Mouse (Mus musculus) thymus, adult 2 months (tissue): ENCODE measurements around the gene Stum. TPM values are rescaled to one million over a fixed set of nuclear protein-coding genes. Genes with fewer than 3 reads are reported as not detected.

Source experiments
- DNase-seq: peaks from one replicate; pipeline ENCODE4 v3.0.0; 2021
- H3K27ac ChIP-seq: fragments of 200-500 bp; 2 replicates; pipeline ENCODE4 v1.5.1; 2012; ENCODE audit warnings: low read length, control low read depth; ENCODE audit not compliant: control insufficient read depth, insufficient read depth
- H3K27me3 ChIP-seq: fragments of 200-500 bp; 2 replicates; pipeline ENCODE4 v1.6.1; 2012; ENCODE audit warnings: mild to moderate bottlenecking, low read length, moderate library complexity, mixed read lengths; ENCODE audit not compliant: control insufficient read depth, insufficient read depth
- H3K36me3 ChIP-seq: fragments of 200-500 bp; 2 replicates; pipeline ENCODE4 v1.6.1; 2012; ENCODE audit warnings: mild to moderate bottlenecking, low read length, moderate library complexity; ENCODE audit not compliant: control insufficient read depth, insufficient read depth
- H3K4me1 ChIP-seq: fragments of 200-500 bp; replicated peaks from 2 replicates; pipeline ENCODE4 v1.6.1; 2012; ENCODE audit warnings: low read length; ENCODE audit not compliant: control insufficient read depth, insufficient read depth
- H3K4me3 ChIP-seq: fragments of 200-500 bp; 2 replicates; pipeline ENCODE4 v1.5.1; 2012; ENCODE audit warnings: mild to moderate bottlenecking, low read length, control low read depth, moderate library complexity; ENCODE audit not compliant: control insufficient read depth, insufficient read depth
- CTCF ChIP-seq: fragments of 200-500 bp; IDR thresholded peaks from 2 replicates; pipeline ENCODE4 v1.5.1; 2012; ENCODE audit warnings: mild to moderate bottlenecking, control low read depth, low read length, moderate library complexity, borderline replicate concordance; ENCODE audit not compliant: control insufficient read depth, poor library complexity, insufficient read depth; ENCODE audit errors: extremely low read depth
- POLR2A ChIP-seq: fragments of 200-500 bp; IDR thresholded peaks from 2 replicates; pipeline ENCODE4 v1.6.1; 2012; ENCODE audit warnings: mild to moderate bottlenecking, low read length, control low read depth, moderate library complexity; ENCODE audit not compliant: control insufficient read depth, poor library complexity, insufficient read depth; ENCODE audit errors: extremely low read depth
- WGBS: fragments of 180-500 bp; shearing (Covaris S2); methylation state at CpG from one replicate; pipeline ENCODE4 v1.1.7; 2018; 5-methylcytosine and 5-hydroxymethylcytosine counted together
- polyA plus RNA-seq: library from polyadenylated mRNA; depleted of rRNA; stranded (reverse); fragments of >200 nt; gene quantifications from 2 replicates; pipeline ENCODE4 v1.2.3, GENCODE M21; 2012

Gene Stum
- polyA plus RNA-seq, 1 experiment: 1.3 TPM

DNA sequence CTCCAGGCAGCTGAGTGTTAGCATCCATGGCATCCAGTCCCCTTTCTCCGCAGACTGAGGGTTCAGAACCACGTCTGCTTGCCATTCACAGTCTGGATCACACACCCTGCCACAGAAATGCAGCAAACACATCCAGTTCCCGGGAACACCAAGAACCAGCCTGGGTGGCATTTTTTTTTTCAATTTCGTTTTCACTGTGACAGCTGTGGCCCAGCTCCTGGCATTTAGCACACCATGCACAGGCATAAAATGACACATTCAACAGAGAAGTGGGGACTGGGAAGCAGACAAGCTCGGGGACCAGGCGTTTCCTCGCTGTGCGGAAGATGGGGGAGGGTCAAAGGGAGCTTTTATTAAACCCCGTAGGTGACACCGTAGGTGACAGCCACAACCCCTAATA, 55.6 kb downstream of the Stum start:
- Histone ChIP-seq H3K27ac (no peak overlapping the region), H3K36me3 (peaks cover 10% of the 10 kb centered on the region), H3K4me3 (no peak overlapping the region), H3K4me1 (peaks cover 9% of the 10 kb centered on the region), H3K27me3 (no peaks in the 10 kb centered on the region)
- TF ChIP-seq CTCF (no peak), POLR2A (no peak)
- WGBS: 54% methylated on average over 10 of the region's 10 CpGs
- no peak for DNase-seq

DNA sequence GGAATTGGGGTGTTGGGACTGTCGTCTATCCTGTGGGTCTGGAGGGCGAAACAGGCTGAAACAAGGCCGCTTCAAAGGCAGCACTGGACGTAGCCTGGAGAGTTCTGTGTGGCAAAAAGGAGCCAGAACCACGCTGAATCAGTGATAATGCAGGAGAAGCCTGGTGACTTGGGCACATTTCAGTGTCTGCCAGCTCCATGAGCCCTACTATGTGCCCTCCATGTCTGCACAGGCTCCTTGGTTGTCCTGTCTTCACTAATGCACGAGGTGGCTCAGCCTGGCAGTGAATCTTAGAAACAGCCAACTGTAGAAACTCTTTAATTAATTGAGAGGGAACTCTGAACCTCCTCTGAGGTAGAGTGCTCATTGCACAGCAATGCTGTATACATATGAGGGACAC, 56.9 kb downstream of the Stum start:
- TF ChIP-seq CTCF: no peak
- no peak for TF ChIP-seq POLR2A
- Histone ChIP-seq H3K4me1 (peaks cover 11% of the 10 kb centered on the region), H3K4me3 (no peak overlapping the region), H3K27ac (no peak overlapping the region), H3K27me3 (no peaks in the 10 kb centered on the region), H3K36me3 (peaks cover 21% of the 10 kb centered on the region)
- WGBS: 94% methylated on average over 6 of the region's 6 CpGs
- DNase-seq: no peak

DNA sequence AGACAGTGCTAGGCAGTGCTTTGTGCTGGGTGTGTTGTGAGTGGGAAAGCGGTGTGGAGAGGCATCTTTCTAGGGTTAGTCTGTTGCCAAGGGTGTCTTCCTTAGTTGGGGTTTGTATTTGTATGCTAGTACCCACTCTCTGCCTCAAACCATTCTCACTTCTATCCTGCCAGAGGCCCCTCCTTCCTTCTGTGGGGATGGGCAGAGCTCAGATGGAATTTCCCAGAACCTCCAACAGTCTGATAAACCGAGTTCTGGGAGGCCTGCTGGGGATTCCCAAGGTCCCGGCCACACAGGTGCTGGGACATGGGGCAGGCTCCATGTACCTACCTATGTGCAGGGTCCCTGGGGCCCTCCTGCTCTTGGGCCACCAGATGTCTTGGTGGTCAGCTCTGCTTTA, 59.4 kb downstream of the Stum start:
- no peak for DNase-seq
- no peak overlapping the region for H3K27ac ChIP-seq
- H3K27me3 ChIP-seq: no peaks in the 10 kb centered on the region
- no peak overlapping the region for H3K4me3 ChIP-seq
- H3K4me1 ChIP-seq: peaks cover 11% of the 10 kb centered on the region
- no peak for TF ChIP-seq CTCF
- no peak for TF ChIP-seq POLR2A
- H3K36me3 ChIP-seq: peaks cover 43% of the 10 kb centered on the region
- 91% methylated on average over 3 of the region's 3 CpGs for WGBS

DNA sequence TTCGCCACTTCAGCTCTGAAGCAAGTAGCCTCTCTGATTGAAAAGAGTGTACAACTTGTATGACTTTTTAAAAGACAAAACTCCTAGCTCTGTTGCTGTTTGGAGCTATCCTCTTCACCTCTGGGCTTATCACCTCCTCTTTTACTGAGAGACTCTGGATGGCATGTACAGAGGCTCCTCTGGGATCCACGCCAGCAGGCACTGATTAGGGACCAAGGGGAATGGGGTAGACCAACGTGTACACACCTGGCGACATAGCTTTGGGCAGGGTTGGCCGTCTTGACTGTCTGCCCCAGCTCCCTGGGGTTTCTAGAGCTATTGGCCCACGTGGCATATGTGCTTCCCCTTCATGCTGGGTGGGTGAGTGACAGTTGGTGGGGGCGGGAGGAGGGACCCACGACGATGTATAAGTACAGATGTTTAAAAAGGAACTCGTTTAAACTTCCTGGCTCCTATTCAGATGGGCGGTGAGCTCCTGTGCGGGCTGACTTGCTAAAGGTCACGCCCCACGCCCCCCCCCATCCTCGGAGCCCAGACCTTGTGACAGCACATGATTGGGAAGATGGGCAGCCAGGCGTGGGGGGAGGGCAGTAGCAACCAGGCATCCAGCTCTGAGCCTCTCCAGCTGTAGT, 60.2 kb downstream of the Stum start:
- WGBS: 27% methylated on average over 16 of the region's 16 CpGs
- no peak overlapping the region for H3K27ac ChIP-seq
- no peak for DNase-seq
- H3K27me3 ChIP-seq: no peaks in the 10 kb centered on the region
- peaks cover 51% of the 10 kb centered on the region for H3K36me3 ChIP-seq
- no peak overlapping the region for H3K4me3 ChIP-seq
- TF ChIP-seq POLR2A (no peak), CTCF (no peak)
- H3K4me1 ChIP-seq: peaks cover 11% of the 10 kb centered on the region

DNA sequence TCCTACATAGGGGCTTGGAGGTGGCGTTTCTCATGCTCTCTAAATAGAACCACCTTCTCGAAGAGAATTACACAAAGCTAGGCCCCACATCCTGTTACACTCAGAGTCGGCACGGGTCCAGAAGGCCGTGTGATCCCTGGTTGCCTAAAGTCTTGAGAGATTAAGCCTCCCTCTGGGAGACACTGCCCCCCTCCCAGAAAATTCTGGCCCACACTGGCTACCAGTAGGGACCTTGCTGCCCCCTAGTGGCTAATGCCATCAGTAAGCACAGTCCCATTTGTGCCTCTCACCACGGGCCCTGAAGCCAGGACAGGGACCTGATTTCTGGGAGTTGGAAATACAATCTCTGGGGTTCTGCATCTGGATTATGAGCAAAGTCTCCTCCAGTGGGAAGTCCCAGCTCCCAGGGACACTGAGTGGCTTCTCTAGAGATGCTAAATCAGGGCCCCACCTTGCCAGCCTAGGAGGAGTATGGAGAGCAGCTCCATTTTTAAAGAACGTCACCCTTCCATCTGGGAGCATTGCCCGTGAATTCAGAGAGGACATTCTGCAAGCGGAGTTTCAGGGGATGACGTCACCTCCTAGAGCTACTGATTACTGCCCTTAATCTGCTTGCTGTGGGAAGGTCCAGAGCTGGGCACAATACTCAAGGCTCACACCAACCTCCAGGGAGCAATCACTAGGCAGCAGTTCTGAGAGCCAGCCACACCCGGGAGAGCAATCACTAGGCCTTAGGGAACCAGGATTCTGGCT, 61.1 kb downstream of the Stum start:
- Histone ChIP-seq H3K4me3 (no peak overlapping the region), H3K27me3 (no peaks in the 10 kb centered on the region), H3K36me3 (peaks cover 59% of the 10 kb centered on the region), H3K27ac (no peak overlapping the region), H3K4me1 (peaks cover 11% of the 10 kb centered on the region)
- no peak for TF ChIP-seq POLR2A
- TF ChIP-seq CTCF: peak; percentile 87; the same call in 1 of the 2 replicates
- 63% methylated on average over 11 of the region's 11 CpGs for WGBS
- DNase-seq: peak; percentile 59

DNA sequence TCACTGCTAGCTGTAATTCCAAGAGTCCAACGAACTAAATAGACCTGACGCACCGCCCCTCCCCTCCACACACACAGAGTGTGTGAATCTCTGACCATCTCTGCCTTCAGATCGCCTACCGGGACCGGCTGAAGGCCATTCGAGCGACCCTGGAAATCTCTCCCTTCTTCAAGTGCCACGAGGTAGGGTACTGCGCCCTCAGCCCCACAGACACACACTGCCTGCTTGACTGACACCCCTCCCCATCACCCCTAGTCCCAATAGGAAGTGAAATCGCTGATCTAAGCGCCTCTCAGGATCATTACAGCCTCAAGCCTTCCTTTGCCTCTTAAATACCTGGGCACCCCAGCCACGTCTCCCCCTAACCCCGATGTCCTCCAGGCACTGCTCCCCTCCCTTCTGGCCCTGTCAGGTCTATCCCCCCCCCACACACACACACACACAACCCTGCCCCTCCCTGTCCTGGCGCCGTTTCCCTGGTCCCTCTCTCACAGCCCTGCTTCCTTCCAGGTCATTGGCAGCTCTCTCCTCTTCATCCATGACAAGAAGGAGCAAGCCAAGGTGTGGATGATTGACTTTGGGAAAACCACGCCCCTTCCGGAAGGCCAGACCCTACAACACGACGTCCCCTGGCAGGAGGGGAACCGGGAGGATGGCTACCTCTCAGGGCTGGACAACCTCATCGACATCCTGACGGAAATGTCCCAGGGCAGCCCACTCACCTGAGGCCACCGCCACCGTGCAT, 62.0 kb downstream of the Stum start:
- H3K36me3 ChIP-seq: peaks cover 66% of the 10 kb centered on the region
- no peak overlapping the region for H3K27ac ChIP-seq
- TF ChIP-seq POLR2A (no peak), CTCF (no peak)
- no peaks in the 10 kb centered on the region for H3K27me3 ChIP-seq
- DNase-seq: no peak
- peaks cover 11% of the 10 kb centered on the region for H3K4me1 ChIP-seq
- WGBS: 94% methylated on average over 25 of the region's 25 CpGs
- H3K4me3 ChIP-seq: no peak overlapping the region
